Mouse (Mus musculus): Measurements from ENCODE around the gene Zfp800.

Gene Zfp800

GRCm38 (mm10) chr6:28309692-28310091 is 88.1 kb downstream of the Zfp800 start:
- DNase-seq (ENCODE audit: low spot score), result no peak

- DNase-seq (ENCODE audit: low spot score), result no peak
These were observed 88.9 kb downstream of the Zfp800 start for GRCm38 (mm10) chr6:28308929-28309328.

- DNase-seq (ENCODE audit: low spot score), result no peak
These were observed 91.1 kb downstream of the Zfp800 start for GRCm38 (mm10) chr6:28306702-28307101.

GRCm38 (mm10) chr6:28296306-28296705 is 101.5 kb downstream of the Zfp800 start:
- DNase-seq (ENCODE audit: low spot score), result peak; percentile 11

- DNase-seq (ENCODE audit: low spot score), result no peak
These were observed 102.2 kb downstream of the Zfp800 start for GRCm38 (mm10) chr6:28295581-28295980.

GRCm38 (mm10) chr6:28292810-28293209 is 105.0 kb downstream of the Zfp800 start:
- no peak for DNase-seq (ENCODE audit: low spot score)

- DNase-seq (ENCODE audit: low spot score), result no peak
These were observed 117.9 kb downstream of the Zfp800 start for GRCm38 (mm10) chr6:28279886-28280285.

- no peak for DNase-seq (ENCODE audit: low spot score)
These were observed 135.6 kb downstream of the Zfp800 start for GRCm38 (mm10) chr6:28262198-28262621.

GRCm38 (mm10) chr6:28261307-28262197 is 136.3 kb downstream of the Zfp800 start:
- DNase-seq (ENCODE audit: low spot score), result peak; percentile 90

- DNase-seq (ENCODE audit: low spot score), result no peak
These were observed 137.2 kb downstream of the Zfp800 start for GRCm38 (mm10) chr6:28260425-28261191.

- no peak for DNase-seq (ENCODE audit: low spot score)
These were observed 138.1 kb downstream of the Zfp800 start for GRCm38 (mm10) chr6:28259750-28260149.

- no peak for DNase-seq (ENCODE audit: low spot score)
These were observed 139.4 kb downstream of the Zfp800 start for GRCm38 (mm10) chr6:28258440-28258839.

- DNase-seq (ENCODE audit: low spot score), result no peak
These were observed 140.0 kb downstream of the Zfp800 start for GRCm38 (mm10) chr6:28257772-28258171.

- no peak for DNase-seq (ENCODE audit: low spot score)
These were observed 145.0 kb downstream of the Zfp800 start for GRCm38 (mm10) chr6:28252790-28253189.

GRCm38 (mm10) chr6:28248211-28248610 is 149.6 kb downstream of the Zfp800 start:
- no peak for DNase-seq (ENCODE audit: low spot score)

GRCm38 (mm10) chr6:28232618-28233361 is 165.0 kb downstream of the Zfp800 start:
- DNase-seq (ENCODE audit: low spot score), result no peak

- no peak for DNase-seq (ENCODE audit: low spot score)
These were observed 169.7 kb downstream of the Zfp800 start for GRCm38 (mm10) chr6:28228085-28228484.

GRCm38 (mm10) chr6:28221017-28221416 is 176.8 kb downstream of the Zfp800 start:
- no peak for DNase-seq (ENCODE audit: low spot score)

- DNase-seq (ENCODE audit: low spot score), result no peak
These were observed 179.4 kb downstream of the Zfp800 start for GRCm38 (mm10) chr6:28218386-28218785.

- peak; percentile 36 for DNase-seq (ENCODE audit: low spot score)
These were observed 182.4 kb downstream of the Zfp800 start for GRCm38 (mm10) chr6:28215268-28215954.

- DNase-seq (ENCODE audit: low spot score), result no peak
These were observed 183.0 kb downstream of the Zfp800 start for GRCm38 (mm10) chr6:28214658-28215267.
